Mouse (Mus musculus) midbrain, embryonic 11.5 days (tissue): ENCODE results near the gene Olfr1457. TPM values are rescaled to one million over a fixed set of nuclear protein-coding genes. Genes with fewer than 3 reads are reported as not detected.

ENCODE experiments used
- ATAC-seq: fragments of 200-750 bp; cut with Nextera tagmentation; 2 replicates; pipeline ENCODE4 v1.8.0; 2017; ENCODE audit warnings: moderate TSS enrichment, moderate library complexity; ENCODE audit not compliant: low FRiP score
- DNase-seq: peaks from one replicate; pipeline ENCODE4 v3.0.0; 2015; ENCODE audit warnings: low spot score; ENCODE audit errors: missing footprints
- H3K27ac ChIP-seq: fragments of 300-500 bp; sonication (generic); 2 replicates; pipeline ENCODE4 v1.5.1; 2014; ENCODE audit warnings: low read depth, low read length
- H3K27me3 ChIP-seq: fragments of 300-500 bp; sonication (generic); 2 replicates; pipeline ENCODE4 v1.6.1; 2014; ENCODE audit warnings: mild to moderate bottlenecking, low read length, moderate library complexity, mixed read lengths; ENCODE audit not compliant: control insufficient read depth, insufficient read depth
- H3K36me3 ChIP-seq: fragments of 300-500 bp; sonication (generic); 2 replicates; pipeline ENCODE4 v1.6.1; 2014; ENCODE audit warnings: mild to moderate bottlenecking, low read length, moderate library complexity, mixed read lengths; ENCODE audit not compliant: control insufficient read depth, insufficient read depth
- H3K4me1 ChIP-seq: fragments of 300-500 bp; sonication (generic); 2 replicates; pipeline ENCODE4 v1.6.1; 2014; ENCODE audit warnings: low read length; ENCODE audit not compliant: control insufficient read depth, insufficient read depth
- H3K4me2 ChIP-seq: fragments of 300-500 bp; sonication (generic); 2 replicates; pipeline ENCODE4 v1.6.1; 2014; ENCODE audit warnings: mild to moderate bottlenecking, moderate library complexity
- H3K4me3 ChIP-seq: fragments of 300-500 bp; sonication (generic); 2 replicates; pipeline ENCODE4 v1.5.1; 2014; ENCODE audit warnings: low read depth, low read length
- H3K9ac ChIP-seq: fragments of 300-500 bp; sonication (generic); 2 replicates; pipeline ENCODE4 v1.6.1; 2014; ENCODE audit warnings: low read length
- H3K9me3 ChIP-seq: fragments of 300-500 bp; sonication (generic); 2 replicates; pipeline ENCODE4 v1.6.1; 2016; ENCODE audit warnings: low read length; ENCODE audit not compliant: control insufficient read depth
- WGBS: fragments of 180-500 bp; shearing (Covaris S2); extraction: QIAGEN DNeasy Blood & Tissue Kit; methylation state at CpG from one replicate; pipeline ENCODE4 v1.1.7; 2014; 5-methylcytosine and 5-hydroxymethylcytosine counted together
- polyA plus RNA-seq: library from polyadenylated mRNA; unstranded; fragments of >200 nt; fragmentation: Nextera tagmentation; extraction: Ambion mirVana; gene quantifications from 2 replicates; pipeline ENCODE4 v1.2.1, GENCODE M21; 2014

The Olfr1457 gene
- not detected in 2 replicates for polyA plus RNA-seq

DNA sequence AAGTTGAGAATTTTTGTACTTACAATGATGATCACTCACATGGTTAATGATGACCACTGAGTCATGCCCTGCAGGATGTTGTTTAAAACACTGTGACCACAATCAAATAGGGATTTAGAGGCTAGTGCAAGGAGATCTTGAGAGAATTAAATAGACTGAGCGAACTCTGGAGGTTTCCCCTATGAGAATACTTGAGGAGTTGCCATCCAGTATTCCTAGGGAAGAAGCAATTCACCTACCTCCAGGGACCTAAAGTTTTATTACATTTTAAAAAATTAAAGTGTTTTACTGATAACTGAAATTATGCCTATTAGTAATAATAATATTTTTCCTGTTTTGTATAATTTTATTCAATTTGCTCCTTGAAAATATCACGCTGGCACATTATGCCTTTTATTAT is at the start of gene Olfr1457:
Olfr1457 (minus strand) TSS at position 101 of the 400 bp plus-strand sequence.
- no peak within 1 kb of the TSS for H3K4me2 ChIP-seq
- no peak within 1 kb of the TSS for H3K27ac ChIP-seq
- ATAC-seq, result no peak
- H3K4me3 ChIP-seq, result no peak within 1 kb of the TSS
- peaks cover 4% of the 10 kb centered on the region; the same call in 1 of the 2 replicates for H3K9me3 ChIP-seq
- WGBS, result 81% methylated on average over 2 of the region's 2 CpGs
- no peak for DNase-seq
- H3K27me3 ChIP-seq, result no peaks in the 10 kb centered on the region
- H3K9ac ChIP-seq, result no peak within 1 kb of the TSS
- no peaks in the 10 kb centered on the region for H3K36me3 ChIP-seq
- no peaks in the 10 kb centered on the region for H3K4me1 ChIP-seq

DNA sequence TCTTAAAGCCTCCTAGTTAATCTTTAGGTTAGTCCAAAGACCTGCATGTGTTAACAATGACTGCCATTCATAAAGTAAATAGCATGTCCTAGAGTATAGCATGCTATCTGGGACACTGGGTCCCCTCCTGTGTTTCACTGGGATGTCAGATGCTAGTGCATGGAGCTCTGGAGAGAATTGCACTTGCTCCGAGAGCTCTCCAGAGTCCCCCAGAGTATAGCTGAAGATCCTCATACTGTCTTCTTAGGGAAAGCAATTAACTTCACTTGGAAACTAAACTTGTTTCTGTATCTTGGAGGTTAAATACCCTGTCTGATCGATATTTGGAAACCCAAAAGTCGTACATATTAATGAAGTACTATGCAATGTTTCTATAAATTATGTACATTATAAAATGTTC is 9.0 kb upstream of the Olfr1457 start, which contains the start of gene Olfr1458:
Olfr1458 (minus strand) TSS at position 101 of the 400 bp plus-strand sequence.
- no peak within 1 kb of the TSS for H3K4me3 ChIP-seq
- H3K36me3 ChIP-seq, result no peaks in the 10 kb centered on the region
- 76% methylated on average over 3 of the region's 3 CpGs for WGBS
- no peak for DNase-seq
- no peak for ATAC-seq
- no peak within 1 kb of the TSS for H3K4me2 ChIP-seq
- no peaks in the 10 kb centered on the region for H3K4me1 ChIP-seq
- H3K9me3 ChIP-seq, result no peaks in the 10 kb centered on the region; the same call in 1 of the 2 replicates
- H3K27ac ChIP-seq, result no peak within 1 kb of the TSS
- H3K27me3 ChIP-seq, result no peaks in the 10 kb centered on the region
- no peak within 1 kb of the TSS for H3K9ac ChIP-seq

DNA sequence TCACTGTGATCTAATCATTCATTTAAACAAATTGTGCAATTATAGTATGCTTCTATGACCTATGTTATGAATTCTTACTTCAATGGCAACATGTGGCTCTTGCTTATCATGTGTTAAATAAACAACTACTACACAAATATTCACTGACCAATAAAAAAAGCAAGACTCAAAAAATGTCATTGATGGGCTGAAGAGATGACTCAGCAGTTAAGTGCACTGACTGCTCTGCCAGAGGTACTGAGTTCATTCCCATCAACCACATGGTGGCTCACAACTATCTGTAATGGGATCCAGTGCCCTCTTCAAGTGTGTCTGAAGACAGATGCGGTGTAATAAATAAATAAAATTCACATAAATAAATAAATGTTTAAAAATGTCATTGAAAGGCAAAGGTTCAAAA is 3.8 kb downstream of the Olfr1457 start:
- ATAC-seq, result no peak
- H3K36me3 ChIP-seq, result no peaks in the 10 kb centered on the region
- no peak overlapping the region for H3K4me3 ChIP-seq
- no peaks in the 10 kb centered on the region for H3K27me3 ChIP-seq
- no peak overlapping the region for H3K9ac ChIP-seq
- peaks cover 4% of the 10 kb centered on the region; the same call in 1 of the 2 replicates for H3K9me3 ChIP-seq
- H3K4me1 ChIP-seq, result no peaks in the 10 kb centered on the region
- no peak overlapping the region for H3K4me2 ChIP-seq
- 93% methylated on average over 1 of the region's 1 CpGs for whole genome bisulfite sequencing
- H3K27ac ChIP-seq, result no peak overlapping the region
- no peak for DNase-seq

DNA sequence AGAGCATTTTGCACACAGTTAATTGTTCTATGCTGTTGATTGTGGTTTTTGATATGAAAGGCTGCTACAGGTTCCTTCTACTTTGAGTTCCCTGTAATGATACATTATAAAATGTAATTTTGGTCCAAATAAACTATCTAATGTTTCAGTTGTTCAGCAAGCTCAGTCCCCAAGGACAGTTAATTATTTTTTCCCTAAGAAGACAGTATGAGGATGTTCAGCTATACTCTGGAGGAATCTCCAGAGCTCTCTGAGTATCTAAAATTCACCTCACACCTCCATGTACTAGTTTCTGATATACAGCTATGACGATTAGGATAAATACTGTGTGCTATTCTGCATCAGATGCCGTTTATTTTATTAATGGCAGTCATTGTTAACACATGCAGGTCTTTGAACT is 37.4 kb downstream of the Olfr1457 start, which contains the start of gene Olfr1454:
Olfr1454 (plus strand) TSS at position 301 of the 400 bp plus-strand sequence.
- Histone ChIP-seq H3K4me3 (no peak within 1 kb of the TSS), H3K27me3 (no peaks in the 10 kb centered on the region), H3K9ac (no peak within 1 kb of the TSS), H3K36me3 (no peaks in the 10 kb centered on the region), H3K4me1 (no peaks in the 10 kb centered on the region), H3K4me2 (no peak within 1 kb of the TSS), H3K27ac (no peak within 1 kb of the TSS), H3K9me3 (peaks cover 16% of the 10 kb centered on the region; the same call in 1 of the 2 replicates)
- DNase-seq (no peak), ATAC-seq (no peak)
- WGBS, result 81% methylated on average over 2 of the region's 2 CpGs

Other genes starting within 250 kb of the Olfr1457 start
- not detected in 2 replicates for gene Olfr1444, start 240.6 kb downstream of the Olfr1457 start, polyA plus RNA-seq
- not detected in 2 replicates for gene Olfr1445, start 214.0 kb downstream of the Olfr1457 start, polyA plus RNA-seq
- gene Olfr1446, start 204.4 kb downstream of the Olfr1457 start, polyA plus RNA-seq, result not detected in 2 replicates
- gene Olfr1447, start 194.1 kb downstream of the Olfr1457 start, polyA plus RNA-seq, result not detected in 2 replicates
- gene Olfr1448, start 173.5 kb downstream of the Olfr1457 start, polyA plus RNA-seq, result not detected in 2 replicates
- not detected in 2 replicates for gene Olfr1449, start 167.1 kb downstream of the Olfr1457 start, polyA plus RNA-seq
- not detected in 2 replicates for gene Olfr1450, start 147.6 kb downstream of the Olfr1457 start, polyA plus RNA-seq
- not detected in 2 replicates for gene Olfr1451, start 102.9 kb downstream of the Olfr1457 start, polyA plus RNA-seq
- not detected in 2 replicates for gene Olfr1453, start 69.6 kb downstream of the Olfr1457 start, polyA plus RNA-seq
- not detected in 2 replicates for gene Olfr1454, start 37.3 kb downstream of the Olfr1457 start, polyA plus RNA-seq
- gene Olfr1458, start 8.9 kb upstream of the Olfr1457 start, polyA plus RNA-seq, result not detected in 2 replicates
- not detected in 2 replicates for gene Olfr1459, start 51.7 kb upstream of the Olfr1457 start, polyA plus RNA-seq
- not detected in 2 replicates for gene Olfr1461, start 65.1 kb upstream of the Olfr1457 start, polyA plus RNA-seq
- gene Olfr1462, start 87.8 kb upstream of the Olfr1457 start, polyA plus RNA-seq, result not detected in 2 replicates
- not detected in 2 replicates for gene Olfr1463, start 133.4 kb upstream of the Olfr1457 start, polyA plus RNA-seq
- not detected in 2 replicates for gene Olfr1465, start 217.7 kb upstream of the Olfr1457 start, polyA plus RNA-seq
- not detected in 2 replicates for gene Olfr1466, start 241.0 kb upstream of the Olfr1457 start, polyA plus RNA-seq